Mouse (Mus musculus): ENCODE measurements around the gene Hist1h2bl. TPM values are rescaled to one million over a fixed set of nuclear protein-coding genes. Genes with fewer than 3 reads are reported as not detected.

Gene Hist1h2bl
- polyA plus RNA-seq, 1 experiment from 2014 or later: 4.4 TPM

- WGBS: 85% methylated on average over 2 of the region's 2 CpGs
These were observed 38.6 kb downstream of the Hist1h2bl start, which contains the start of gene Olfr1360 for GRCm38 (mm10) chr13:21677305-21677704. TSS of gene Olfr1360 (minus strand) at chr13:21677405.

More at GRCm38 (mm10) chr13:21677305-21677704, 38.6 kb downstream of the Hist1h2bl start, which contains the start of gene Olfr1360:
- H3K4me3 ChIP-seq: no peak within 1 kb of the TSS
- H3K4me1 ChIP-seq: no peaks in the 10 kb centered on the region
- H3K9me3 ChIP-seq (replicated peaks): no peaks in the 10 kb centered on the region
- H3K27me3 ChIP-seq: no peaks in the 10 kb centered on the region
- no peaks in the 10 kb centered on the region for H3K36me3 ChIP-seq
- H3K9ac ChIP-seq: no peak within 1 kb of the TSS
- ATAC-seq (ENCODE audit: low FRiP score): no peak
- H3K27ac ChIP-seq: no peak within 1 kb of the TSS
- H3K4me2 ChIP-seq (replicated peaks): no peak within 1 kb of the TSS

Small RNAs within 50 kb of the gene (microRNA-seq; reads per million reads assigned to microRNA genes)
- gene Gm44357: not detected
- not detected for gene Gm44367
- gene Gm44454: not detected

Other genes starting within 250 kb of the Hist1h2bl start
- 2.5 and 2.7 TPM in 2 replicates for gene Nkapl, start 247.6 kb downstream of the Hist1h2bl start, polyA plus RNA-seq (2016; fragmentation: Nextera tagmentation; extraction: Ambion mirVana)
- gene Zkscan4, start 237.2 kb downstream of the Hist1h2bl start, polyA plus RNA-seq (2016; fragmentation: Nextera tagmentation; extraction: Ambion mirVana): 6.8 and 7.0 TPM in 2 replicates
- not detected in 2 replicates for gene Gm10065, start 236.7 kb downstream of the Hist1h2bl start, polyA plus RNA-seq (2016; fragmentation: Nextera tagmentation; extraction: Ambion mirVana)
- gene AK157302, start 220.9 kb downstream of the Hist1h2bl start, polyA plus RNA-seq (2016; fragmentation: Nextera tagmentation; extraction: Ambion mirVana): 0.16 and 0.40 TPM in 2 replicates
- gene Gm11273, start 214.7 kb downstream of the Hist1h2bl start, polyA plus RNA-seq (2016; fragmentation: Nextera tagmentation; extraction: Ambion mirVana): 2.6 and 4.2 TPM in 2 replicates
- gene Zkscan8, start 185.0 kb downstream of the Hist1h2bl start, polyA plus RNA-seq (2016; fragmentation: Nextera tagmentation; extraction: Ambion mirVana): 9.0 and 9.8 TPM in 2 replicates
- gene Olfr1366, start 173.3 kb downstream of the Hist1h2bl start, polyA plus RNA-seq (2016; fragmentation: Nextera tagmentation; extraction: Ambion mirVana): 0.20 and 0.22 TPM in 2 replicates
- gene Olfr1535, start 156.2 kb downstream of the Hist1h2bl start, polyA plus RNA-seq (2016; fragmentation: Nextera tagmentation; extraction: Ambion mirVana): not detected in 2 replicates
- gene Olfr1364, start 134.4 kb downstream of the Hist1h2bl start, polyA plus RNA-seq (2016; fragmentation: Nextera tagmentation; extraction: Ambion mirVana): not detected in 2 replicates
- gene Olfr1362, start 102.1 kb downstream of the Hist1h2bl start, polyA plus RNA-seq (2016; fragmentation: Nextera tagmentation; extraction: Ambion mirVana): not detected in 2 replicates
- gene Olfr11, start 73.6 kb downstream of the Hist1h2bl start, polyA plus RNA-seq (2016; fragmentation: Nextera tagmentation; extraction: Ambion mirVana): 0.07 TPM in 1 of 2 replicates, not detected in the other
- gene Olfr1361, start 52.8 kb downstream of the Hist1h2bl start, polyA plus RNA-seq (2016; fragmentation: Nextera tagmentation; extraction: Ambion mirVana): not detected in 2 replicates
- gene Olfr1360, start 38.7 kb downstream of the Hist1h2bl start, polyA plus RNA-seq (2016; fragmentation: Nextera tagmentation; extraction: Ambion mirVana): not detected in 2 replicates
- gene Olfr1359, start 18.0 kb downstream of the Hist1h2bl start, polyA plus RNA-seq (2016; fragmentation: Nextera tagmentation; extraction: Ambion mirVana): not detected in 2 replicates
- gene Hist1h2ai, start 279 bp upstream of the Hist1h2bl start, polyA plus RNA-seq (2016; fragmentation: Nextera tagmentation; extraction: Ambion mirVana): 17.3 and 29.5 TPM in 2 replicates
- 8.9 and 18.3 TPM in 2 replicates for gene Hist1h3h, start 1.5 kb upstream of the Hist1h2bl start, polyA plus RNA-seq (2016; fragmentation: Nextera tagmentation; extraction: Ambion mirVana)
- gene Hist1h2bm, start 5.9 kb upstream of the Hist1h2bl start, polyA plus RNA-seq (2016; fragmentation: Nextera tagmentation; extraction: Ambion mirVana): 2.6 and 4.9 TPM in 2 replicates
- gene Hist1h4j, start 18.9 kb upstream of the Hist1h2bl start, polyA plus RNA-seq (2016; fragmentation: Nextera tagmentation; extraction: Ambion mirVana): 0.98 and 1.0 TPM in 2 replicates
- 2.9 TPM in 1 of 2 replicates, not detected in the other for gene Hist1h4k, start 34.4 kb upstream of the Hist1h2bl start, polyA plus RNA-seq (2016; fragmentation: Nextera tagmentation; extraction: Ambion mirVana)
- 12.2 and 28.3 TPM in 2 replicates for gene Hist1h2ak, start 37.7 kb upstream of the Hist1h2bl start, polyA plus RNA-seq (2016; fragmentation: Nextera tagmentation; extraction: Ambion mirVana)
- gene Hist1h2bn, start 38.0 kb upstream of the Hist1h2bl start, polyA plus RNA-seq (2016; fragmentation: Nextera tagmentation; extraction: Ambion mirVana): 2.2 and 2.8 TPM in 2 replicates
- 23.2 and 23.6 TPM in 2 replicates for gene Hist1h1b, start 64.5 kb upstream of the Hist1h2bl start, polyA plus RNA-seq (2016; fragmentation: Nextera tagmentation; extraction: Ambion mirVana)
- 87.0 and 110 TPM in 2 replicates for gene Hist1h3i, start 67.2 kb upstream of the Hist1h2bl start, polyA plus RNA-seq (2016; fragmentation: Nextera tagmentation; extraction: Ambion mirVana)
- gene Hist1h2an, start 71.1 kb upstream of the Hist1h2bl start, polyA plus RNA-seq (2016; fragmentation: Nextera tagmentation; extraction: Ambion mirVana): 5.2 TPM in 1 of 2 replicates, not detected in the other
- gene Hist1h2bp, start 71.3 kb upstream of the Hist1h2bl start, polyA plus RNA-seq (2016; fragmentation: Nextera tagmentation; extraction: Ambion mirVana): 1.9 and 2.4 TPM in 2 replicates
- gene Hist1h2bq, start 94.1 kb upstream of the Hist1h2bl start, polyA plus RNA-seq (2016; fragmentation: Nextera tagmentation; extraction: Ambion mirVana): 14.1 and 15.3 TPM in 2 replicates
- 3.4 TPM in 1 of 2 replicates, not detected in the other for gene Hist1h2ao, start 94.3 kb upstream of the Hist1h2bl start, polyA plus RNA-seq (2016; fragmentation: Nextera tagmentation; extraction: Ambion mirVana)
- gene Hist1h4m, start 95.6 kb upstream of the Hist1h2bl start, polyA plus RNA-seq (2016; fragmentation: Nextera tagmentation; extraction: Ambion mirVana): not detected in 2 replicates
- gene Hist1h4n, start 116.1 kb upstream of the Hist1h2bl start, polyA plus RNA-seq (2016; fragmentation: Nextera tagmentation; extraction: Ambion mirVana): 6.2 and 10.1 TPM in 2 replicates
- 2,700 and 3,374 TPM in 2 replicates for gene Hist1h2ap, start 117.4 kb upstream of the Hist1h2bl start, polyA plus RNA-seq (2016; fragmentation: Nextera tagmentation; extraction: Ambion mirVana)
- 14.3 and 15.1 TPM in 2 replicates for gene Hist1h2br, start 117.6 kb upstream of the Hist1h2bl start, polyA plus RNA-seq (2016; fragmentation: Nextera tagmentation; extraction: Ambion mirVana)
- gene Zfp184, start 229.0 kb upstream of the Hist1h2bl start, polyA plus RNA-seq (2016; fragmentation: Nextera tagmentation; extraction: Ambion mirVana): 19.1 and 20.5 TPM in 2 replicates

All from hindbrain, embryonic 12.5 days (tissue).